Mouse (Mus musculus): Measurements from ENCODE around the gene Mnat1. TPM values are rescaled to one million over a fixed set of nuclear protein-coding genes. Genes with fewer than 3 reads are reported as not detected.
A peak's percentile ranks its signal among the peaks of the same experiment; 100 is the strongest.

Mnat1 gene
- total RNA-seq, 4 experiments from 2014 or later = 22.5 to 24.1 (median 23.4) TPM

DNA sequence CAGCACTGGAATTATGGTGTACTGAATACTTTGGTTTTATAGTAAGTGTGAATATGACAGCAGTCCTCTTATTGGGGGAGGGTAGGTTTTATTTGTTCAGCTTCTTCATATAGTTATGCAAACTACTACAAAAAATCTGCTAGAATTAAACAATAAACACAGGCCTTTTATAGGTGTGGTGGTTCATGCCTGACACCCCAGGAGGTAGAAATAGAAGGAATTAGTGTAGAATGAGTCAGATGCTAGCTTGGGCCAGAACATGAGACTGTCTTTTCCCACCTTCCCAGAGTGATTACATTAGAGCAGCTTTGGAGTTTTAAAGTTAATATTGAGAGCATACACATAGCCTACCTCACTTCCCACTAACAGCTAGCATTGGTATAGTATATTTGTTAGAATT lies 106.7 kb downstream of the Mnat1 start:
- no peak for DNase-seq (ENCODE audit: low spot score in 2 of 2)

DNA sequence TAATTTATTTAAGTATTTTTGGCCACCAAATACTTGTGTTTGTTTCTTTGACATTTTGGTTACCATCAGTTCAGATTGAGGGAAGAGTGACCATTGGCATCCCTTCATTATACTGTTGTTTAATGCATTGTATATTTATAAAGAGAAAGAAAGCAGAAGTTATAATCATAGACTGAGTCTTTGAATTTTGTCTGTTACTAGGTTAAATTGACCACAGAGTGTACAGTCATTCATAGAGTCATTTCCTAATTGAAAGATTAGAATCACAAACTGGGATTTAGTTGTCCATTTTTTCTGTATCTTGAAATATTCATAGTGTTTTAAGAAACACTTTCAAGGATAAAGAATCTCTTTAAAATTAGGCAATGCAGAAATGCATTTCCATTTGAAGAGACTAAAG lies 108.0 kb downstream of the Mnat1 start:
- DNase-seq (ENCODE audit: low spot score in 2 of 2) = no peak

DNA sequence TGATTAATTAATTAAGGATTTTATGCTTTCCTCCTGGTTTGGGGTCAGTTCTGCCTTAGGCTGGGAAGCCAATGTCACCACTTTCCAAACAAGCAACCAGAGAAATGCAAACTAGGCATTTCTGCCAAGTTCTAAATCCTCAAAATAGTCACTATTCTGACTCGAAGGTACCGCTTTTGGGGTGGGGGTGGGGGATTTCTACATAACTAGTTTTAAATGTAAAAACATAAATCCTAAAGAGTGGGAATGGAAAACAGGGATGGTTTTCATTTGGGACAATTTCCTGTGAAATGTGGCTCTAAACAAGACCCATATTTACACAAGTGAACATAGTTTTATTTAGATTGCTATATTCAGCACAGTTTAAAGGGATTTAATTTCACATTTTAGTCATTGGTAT lies 109.1 kb downstream of the Mnat1 start:
- no peak for DNase-seq (ENCODE audit: low spot score in 2 of 2)

DNA sequence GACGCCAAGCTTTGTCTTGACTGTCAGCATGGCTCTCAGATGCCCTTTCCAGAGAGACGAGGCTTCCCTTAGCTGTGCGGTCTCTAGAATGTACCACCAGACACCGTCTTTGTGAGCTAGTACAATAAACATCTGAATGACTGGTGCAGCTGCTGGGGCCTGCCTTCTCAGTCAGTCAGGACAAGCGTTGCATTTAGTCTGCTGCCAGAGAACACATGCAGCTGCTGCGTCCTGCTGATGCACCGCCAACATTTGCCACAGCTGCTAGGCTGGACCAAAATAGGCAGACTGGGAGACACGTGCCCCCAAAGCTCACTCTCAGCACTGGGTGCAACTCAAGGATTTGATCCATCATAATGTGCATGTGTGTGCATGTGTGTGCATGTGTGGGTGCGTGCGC lies 118.4 kb downstream of the Mnat1 start:
- DNase-seq (ENCODE audit: low spot score in 2 of 2) = peak; percentile 33 to 55

DNA sequence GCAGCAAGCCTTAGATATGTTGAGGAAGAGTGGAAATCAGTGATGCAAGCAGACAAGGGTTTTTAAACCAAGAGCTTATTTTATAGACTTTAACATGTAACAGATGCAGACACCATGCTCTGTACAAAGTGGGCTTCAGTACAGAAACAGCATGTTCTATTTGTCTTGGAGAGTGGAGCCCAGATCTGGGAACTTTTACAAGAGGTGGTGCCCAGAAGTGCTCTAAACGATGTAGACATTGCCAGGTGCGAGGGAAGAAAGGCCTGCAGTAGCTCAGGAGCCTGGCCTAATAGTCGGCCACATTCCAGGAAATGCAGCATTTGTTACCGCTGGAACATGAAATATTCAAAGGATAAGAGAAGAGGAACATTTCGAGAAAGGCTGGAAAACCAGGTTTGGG lies 122.2 kb downstream of the Mnat1 start:
- no peak for DNase-seq (ENCODE audit: low spot score in 2 of 2)

DNA sequence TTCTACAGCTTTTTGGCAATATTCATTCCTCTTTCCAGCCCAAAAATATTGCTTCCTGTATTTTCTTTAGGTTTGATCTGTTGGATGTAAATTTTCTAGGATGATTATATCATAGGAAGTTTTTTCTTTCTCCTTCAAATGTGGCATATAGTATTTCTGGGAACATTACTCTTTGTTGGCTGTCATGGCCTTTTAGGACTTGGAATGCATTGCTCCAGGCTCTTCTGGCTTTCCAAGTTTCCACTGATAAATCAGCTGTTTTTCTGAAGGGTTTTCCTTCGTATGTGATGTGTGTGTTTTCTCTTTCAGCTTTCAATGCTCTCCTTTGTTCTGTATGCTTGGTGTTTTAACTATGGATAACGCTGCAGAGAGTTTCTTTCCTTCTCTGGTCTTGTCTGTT lies 131.5 kb downstream of the Mnat1 start:
- no peak for DNase-seq (ENCODE audit: low spot score in 2 of 2)

DNA sequence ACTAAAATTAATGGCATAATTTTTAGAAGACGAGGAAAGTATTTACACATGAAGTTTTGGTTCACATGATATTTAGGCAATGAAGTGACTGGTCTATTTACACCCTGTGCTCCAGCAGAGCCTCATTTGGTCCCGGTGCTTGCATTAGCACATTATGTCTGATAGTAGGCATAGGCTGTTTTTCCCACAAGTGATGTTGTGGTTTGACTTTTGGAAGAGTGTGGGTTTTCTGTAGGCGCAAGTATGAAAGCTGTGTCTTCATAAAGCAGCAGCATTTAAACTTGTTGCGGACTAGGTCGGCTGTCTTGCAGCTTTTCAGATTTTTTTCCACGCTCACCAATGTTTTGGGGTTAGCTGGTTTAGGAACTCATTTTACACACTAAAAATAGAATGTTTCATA lies 135.8 kb downstream of the Mnat1 start:
- DNase-seq (ENCODE audit: low spot score in 2 of 2) = no peak

DNA sequence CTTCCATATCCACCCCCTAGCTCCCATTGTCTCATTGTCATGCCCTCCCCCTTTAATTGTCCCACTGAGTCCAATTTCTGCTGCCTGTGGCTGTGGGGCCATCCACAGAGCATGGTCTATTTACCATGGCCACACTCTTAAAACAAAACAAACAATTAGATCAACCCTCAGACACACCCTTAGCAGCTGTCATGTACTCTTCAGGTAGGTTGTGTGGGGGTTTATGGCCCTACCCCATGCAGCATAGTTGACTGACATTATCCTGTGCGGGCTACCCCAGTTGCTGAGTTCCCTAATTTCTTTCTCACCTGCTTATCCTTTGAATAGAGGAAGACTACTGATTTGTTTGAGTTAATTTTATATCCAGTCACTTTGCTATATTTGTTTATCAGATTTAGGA lies 136.8 kb downstream of the Mnat1 start:
- DNase-seq (ENCODE audit: low spot score in 2 of 2) = no peak

DNA sequence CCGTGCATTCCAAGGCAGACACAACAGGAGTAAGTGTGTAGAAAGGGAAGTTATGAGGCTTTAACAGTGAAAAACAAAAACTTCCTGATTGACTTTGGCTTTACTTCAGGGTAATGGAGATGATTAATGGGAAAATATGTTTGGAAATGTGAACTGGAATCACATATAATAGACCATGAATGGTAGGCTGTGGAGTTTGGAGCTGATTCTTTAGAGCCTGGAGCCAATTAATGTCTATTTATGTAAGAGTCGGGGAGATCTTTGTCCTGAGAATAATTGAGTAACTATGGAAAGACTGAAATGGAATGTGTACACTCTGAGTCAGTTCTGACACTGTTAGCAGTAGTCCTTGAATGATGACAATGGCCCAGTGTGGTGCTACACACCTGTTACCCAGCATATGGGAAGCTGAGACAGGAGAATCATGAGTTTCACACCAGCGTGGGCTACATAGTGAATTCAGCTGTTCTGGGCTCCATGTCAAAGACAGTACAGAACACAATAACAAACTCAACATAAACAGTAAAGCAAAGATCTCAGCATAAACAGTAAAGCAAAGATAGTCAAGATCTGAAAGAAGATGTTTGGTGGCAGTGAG lies 142.0 kb downstream of the Mnat1 start:
- DNase-seq (ENCODE audit: low spot score in 2 of 2) = no peak

DNA sequence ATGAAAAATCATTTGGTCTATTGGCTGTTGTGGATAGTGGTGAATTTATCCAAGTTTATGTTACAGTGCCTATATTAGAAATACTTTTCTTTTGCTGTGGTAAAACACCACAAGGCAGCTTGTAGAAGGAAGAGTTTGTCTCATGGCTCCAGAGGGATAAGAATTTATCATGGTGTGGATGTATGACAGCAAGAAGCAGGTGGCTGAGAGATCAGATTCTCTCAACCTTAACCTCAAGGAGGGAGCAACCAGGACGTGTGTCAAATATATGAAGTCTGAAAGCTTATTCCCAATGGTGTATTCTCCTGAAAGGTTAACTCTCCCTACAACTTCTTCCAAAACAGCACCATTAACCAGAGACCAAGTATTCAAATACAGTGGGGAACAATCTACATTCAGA lies 143.1 kb downstream of the Mnat1 start:
- DNase-seq (ENCODE audit: low spot score in 2 of 2) = no peak

DNA sequence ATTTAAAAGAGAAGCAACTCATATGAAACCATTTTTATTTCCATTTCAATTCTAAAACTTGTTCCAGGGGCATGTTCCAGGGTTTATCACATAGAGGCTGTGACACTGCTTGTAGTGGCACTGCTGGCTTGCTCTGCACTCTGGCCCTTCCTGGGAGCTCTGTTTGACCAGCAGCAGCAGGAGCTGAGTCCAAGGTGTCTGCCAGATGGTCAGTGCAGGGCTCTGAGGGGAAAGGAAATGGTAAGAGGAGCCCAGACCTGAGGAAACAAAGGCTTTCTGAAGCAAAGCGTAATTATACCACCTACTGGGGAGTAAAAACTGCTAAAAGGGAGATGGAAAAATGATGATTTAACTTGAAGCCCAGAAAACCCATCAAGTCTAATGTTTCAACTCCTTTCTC lies 145.0 kb downstream of the Mnat1 start:
- no peak for DNase-seq (ENCODE audit: low spot score in 2 of 2)

DNA sequence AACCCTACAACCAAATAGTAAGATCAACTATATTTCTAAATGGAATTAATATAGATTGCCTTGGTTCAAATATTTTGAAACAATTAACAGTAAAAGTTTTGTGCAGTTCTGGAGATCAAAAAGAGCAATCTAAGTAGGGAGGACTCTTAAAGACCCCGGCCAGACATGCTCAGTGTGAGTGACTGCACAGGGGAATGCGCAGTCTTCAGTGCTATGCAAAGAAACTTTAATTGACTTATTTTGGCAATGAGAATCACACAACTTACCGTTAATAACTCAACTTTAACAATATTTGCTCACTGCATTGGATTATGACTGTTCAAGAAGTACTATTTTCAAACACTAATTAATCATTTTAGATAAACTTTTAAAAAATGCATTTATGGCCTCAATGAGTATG lies 146.0 kb downstream of the Mnat1 start:
- DNase-seq (ENCODE audit: low spot score in 2 of 2) = no peak

DNA sequence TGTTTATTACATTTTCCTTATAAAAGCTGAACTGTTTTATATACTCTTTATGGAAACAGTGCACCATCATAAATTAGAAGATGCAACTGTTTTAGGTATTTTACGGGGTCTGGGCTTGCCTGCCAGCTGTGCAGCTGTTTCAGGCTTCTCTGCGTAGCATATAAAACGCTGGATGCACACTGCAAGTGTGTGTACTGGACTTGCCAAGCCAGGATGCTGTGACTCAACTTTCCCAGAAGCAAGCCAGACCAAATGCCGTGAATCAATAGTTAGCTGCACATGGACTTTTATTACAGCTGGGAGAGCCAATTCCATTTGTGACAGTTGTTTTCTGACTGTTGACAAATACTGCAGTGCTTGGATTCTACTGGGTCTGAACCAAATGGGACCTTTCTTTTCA lies 146.4 kb downstream of the Mnat1 start:
- DNase-seq (ENCODE audit: low spot score in 2 of 2) = no peak

DNA sequence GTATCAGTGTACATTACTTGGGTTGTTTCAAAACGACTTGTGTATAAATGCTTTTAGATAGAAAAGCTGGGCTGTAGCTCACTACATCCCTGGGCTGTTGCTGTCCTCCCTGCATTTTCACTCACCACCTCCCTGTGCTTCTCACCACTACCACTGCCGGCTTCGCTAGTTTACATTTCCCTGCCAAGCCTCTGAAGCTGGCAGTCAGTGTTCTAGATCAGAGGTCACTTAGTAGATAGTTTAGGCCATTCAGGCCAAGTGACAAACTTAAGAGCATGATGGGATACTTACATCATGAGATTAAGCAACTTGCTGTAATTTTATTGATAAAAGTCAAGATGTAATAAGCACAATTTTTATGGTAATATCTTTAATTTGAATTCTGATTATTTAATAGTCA lies 151.4 kb downstream of the Mnat1 start:
- no peak for DNase-seq (ENCODE audit: low spot score in 2 of 2)

DNA sequence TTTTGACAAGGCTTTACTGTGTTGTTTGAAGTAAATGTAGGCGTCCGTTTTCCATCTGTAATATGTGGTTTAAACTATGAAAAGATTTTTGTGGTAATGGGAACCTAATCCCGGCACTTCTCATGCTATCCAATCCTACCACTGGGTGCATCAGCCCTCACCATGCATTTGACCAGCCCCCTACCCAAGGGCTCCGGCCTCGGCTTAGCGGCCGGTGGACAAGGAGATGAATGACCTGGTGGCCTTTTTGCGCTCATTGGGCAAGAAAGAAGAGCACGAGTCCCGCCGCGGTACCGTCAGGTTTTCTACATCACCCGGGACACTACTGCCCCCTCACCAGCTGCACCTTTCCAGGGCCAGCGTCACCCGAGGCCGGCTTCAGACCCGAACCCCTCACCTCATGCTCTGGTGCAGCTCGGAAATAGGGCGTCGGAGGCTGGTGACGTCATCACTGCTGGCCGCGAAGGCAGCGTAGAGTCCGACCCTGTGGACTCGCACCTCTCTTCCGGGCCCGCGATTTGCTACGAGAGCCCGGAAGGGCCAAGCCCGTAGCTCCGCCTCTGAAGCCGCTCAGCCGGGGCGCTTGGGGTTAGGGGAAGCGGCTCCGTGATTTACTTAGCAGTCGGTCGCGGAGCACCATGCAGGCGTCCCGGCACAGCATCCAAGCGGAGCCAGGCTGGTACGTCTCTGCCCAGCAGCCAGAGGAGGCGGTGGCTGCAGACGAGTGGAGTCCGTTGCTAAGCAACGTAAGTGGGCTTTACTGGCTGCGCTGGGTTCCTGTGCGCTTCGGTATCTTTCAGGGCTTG lies 163.0 kb downstream of the Mnat1 start, which contains the start of the genes Trmt5 and Slc38a6:
TSS of gene Trmt5 (minus strand) at position 424 of the 806 bp plus-strand sequence.
TSS of gene Slc38a6 (plus strand) at position 493 of the 806 bp plus-strand sequence.
- peak; percentile 90 to 92 for DNase-seq (ENCODE audit: low spot score in 2 of 2)

DNA sequence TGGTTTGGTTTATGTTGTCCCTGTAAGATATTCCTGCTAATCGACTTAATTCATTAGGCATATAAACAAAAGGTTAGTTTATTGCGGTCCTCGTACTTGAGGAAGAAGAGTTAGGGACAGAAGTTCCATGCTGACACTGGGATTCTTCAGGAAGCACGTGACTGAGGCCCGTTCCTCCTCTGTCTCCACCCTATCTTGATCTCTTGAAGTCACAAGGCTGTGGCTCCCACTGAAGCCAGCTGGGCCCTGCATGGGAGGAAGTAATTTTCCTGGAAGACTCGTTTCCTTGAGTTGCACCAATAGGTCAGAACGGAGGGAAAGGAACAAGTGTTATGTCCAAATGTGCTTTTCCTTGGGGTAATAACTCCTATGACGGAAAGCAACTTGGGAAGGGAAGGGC lies 164.1 kb downstream of the Mnat1 start:
- no peak for DNase-seq (ENCODE audit: low spot score in 2 of 2)

DNA sequence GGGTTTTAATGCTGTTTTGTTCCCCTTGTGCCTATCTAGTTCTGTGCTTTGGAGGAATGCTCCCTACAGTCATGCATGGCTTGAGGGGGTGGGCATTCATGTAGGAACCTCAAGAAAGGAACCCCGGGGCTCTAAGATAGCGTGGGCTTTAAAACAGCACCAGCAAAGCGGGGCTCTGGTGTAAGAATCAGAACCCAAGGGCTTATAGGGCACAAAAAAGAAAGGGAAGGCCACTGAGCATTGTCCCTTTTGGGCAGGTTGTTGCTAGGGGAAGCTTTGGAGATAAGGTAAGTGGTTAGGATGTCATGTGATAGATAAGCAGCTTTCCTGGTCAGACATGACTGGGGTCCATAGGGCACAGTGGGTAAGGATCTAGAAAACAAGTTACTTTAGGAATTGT lies 165.1 kb downstream of the Mnat1 start:
- no peak for DNase-seq (ENCODE audit: low spot score in 2 of 2)

DNA sequence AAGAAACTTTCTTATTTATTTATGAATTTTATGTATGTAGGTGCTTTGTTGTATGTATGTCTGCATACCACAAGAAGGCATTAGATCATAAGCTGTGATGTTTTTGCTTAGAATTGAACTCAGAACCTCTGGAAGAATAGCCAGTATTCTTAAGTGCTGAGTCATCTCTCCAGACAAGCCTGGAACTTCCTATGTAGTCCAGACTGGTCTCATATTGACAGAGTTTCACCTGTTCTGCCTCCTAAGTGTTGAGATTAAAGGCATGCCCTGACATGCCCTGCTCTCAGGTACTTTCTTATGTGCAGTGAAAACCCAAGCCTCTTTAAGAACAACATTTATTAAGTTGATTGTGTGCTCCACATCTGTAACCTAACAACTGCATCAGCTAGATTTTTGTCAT lies 171.4 kb downstream of the Mnat1 start:
- DNase-seq (ENCODE audit: low spot score in 2 of 2) = no peak

DNA sequence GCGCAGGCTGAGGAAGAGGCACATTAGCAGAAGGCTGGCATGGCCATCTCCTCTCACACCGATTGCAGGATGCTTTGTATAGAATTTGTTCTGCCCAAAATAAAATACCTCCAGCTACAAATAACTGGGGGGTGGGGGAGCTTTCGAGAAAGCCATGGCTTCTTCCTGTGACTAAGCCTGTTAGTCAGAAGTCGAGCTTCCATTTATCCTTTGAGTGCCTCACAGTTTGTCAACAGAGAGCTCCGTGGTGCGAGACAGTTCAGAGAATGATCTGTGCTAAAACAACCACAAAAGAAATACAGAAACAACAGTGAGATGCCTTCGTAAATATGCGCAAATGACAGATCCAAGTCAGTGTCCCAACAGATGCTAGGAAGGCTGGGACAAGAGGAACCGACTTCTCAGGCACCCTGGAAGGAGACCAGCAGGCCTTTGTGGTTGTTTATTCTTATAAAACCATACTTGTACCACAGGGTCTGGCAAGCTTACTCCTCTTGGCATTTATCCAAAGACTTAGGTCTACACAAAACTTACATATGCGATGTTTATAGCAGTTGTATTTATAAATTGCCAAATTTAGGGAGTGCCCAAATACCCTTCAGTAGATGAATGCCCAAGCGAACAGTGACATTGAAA lies 172.1 kb downstream of the Mnat1 start:
- no peak for DNase-seq (ENCODE audit: low spot score in 2 of 2)

DNA sequence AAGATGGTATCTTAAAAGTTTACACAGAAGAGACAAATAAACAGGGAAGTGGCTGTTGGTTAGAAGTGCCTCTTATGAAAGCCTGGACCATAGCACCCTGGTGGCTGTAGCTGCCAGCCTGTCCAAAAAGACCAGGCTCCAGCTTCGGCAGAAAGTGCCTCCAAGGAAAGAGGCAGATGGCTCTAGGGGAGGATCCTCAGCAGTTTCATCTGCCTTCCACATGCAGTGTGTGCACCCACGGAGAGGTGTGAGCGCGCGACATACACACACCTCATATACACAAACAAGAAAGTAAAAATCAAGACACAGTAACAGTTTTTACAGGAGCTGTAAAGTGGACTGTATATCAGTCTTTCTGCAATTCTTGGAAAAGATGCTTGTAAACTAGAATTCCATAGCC lies 175.1 kb downstream of the Mnat1 start:
- no peak for DNase-seq (ENCODE audit: low spot score in 2 of 2)

DNA sequence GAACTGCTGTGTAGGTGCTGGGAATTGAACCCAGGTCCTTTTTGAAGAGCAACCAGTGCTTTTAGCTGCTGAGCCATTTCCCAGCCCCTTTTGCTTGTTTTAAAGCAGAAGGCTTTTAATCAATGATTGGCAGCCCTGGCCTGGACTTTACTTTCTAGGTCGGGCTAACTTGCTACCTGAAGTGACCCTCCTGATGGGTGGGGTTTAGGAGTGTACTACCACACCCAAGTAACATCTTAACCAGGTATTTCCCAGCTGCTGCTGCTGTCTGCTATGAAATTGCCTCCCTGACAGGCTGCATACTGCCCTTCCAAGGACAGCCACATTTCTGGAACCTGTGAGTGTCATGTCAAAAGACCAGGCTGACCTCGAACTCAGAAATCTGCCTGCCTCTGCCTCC lies 177.0 kb downstream of the Mnat1 start:
- DNase-seq (ENCODE audit: low spot score in 2 of 2) = no peak

DNA sequence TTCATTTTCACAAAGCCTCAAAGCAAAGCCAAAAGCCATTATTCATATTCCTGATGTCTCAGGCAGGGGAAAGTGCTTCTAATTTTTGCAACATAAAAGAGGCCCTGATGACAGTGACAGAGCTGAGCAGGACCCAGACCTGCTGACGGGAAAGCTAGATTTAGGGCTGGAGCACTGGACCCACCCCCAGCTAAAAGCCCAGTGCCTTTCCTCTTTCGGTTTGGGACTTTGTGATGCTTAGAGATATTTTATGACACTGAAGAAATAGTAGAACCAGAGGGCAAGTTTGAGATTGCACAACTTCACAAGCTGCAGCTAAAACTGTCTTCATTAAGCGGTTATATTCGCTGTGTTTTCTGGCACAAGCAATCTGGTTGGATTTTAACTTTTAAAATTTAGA lies 181.1 kb downstream of the Mnat1 start:
- DNase-seq (ENCODE audit: low spot score in 2 of 2) = no peak

DNA sequence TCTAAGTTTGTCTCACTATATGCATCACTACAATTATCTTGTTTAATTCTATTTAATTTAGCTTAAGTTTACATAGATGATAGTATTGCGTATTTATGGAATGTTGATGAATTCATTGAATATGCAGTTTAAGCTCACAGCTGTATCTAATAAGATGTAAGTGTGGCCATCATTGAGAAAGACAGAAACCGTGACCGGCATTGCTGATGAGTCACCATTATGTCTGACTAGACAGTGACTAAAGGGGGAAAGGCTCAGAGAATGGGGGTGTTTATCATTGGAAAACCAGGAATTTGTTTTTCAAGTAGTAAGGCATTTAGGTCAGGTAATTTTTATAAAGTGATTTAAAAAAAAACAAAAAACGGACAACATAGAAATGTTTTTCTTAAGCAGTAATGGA lies 184.2 kb downstream of the Mnat1 start:
- no peak for DNase-seq (ENCODE audit: low spot score in 2 of 2)
